Mouse (Mus musculus): Measurements from ENCODE around the gene Lbhd2. TPM values are rescaled to one million over a fixed set of nuclear protein-coding genes. Genes with fewer than 3 reads are reported as not detected.
A peak's percentile ranks its signal among the peaks of the same experiment; 100 is the strongest.

The Lbhd2 gene
- total and polyA plus RNA-seq, 3 experiments = not detected

- no peak for DNase-seq
- H3K27me3 ChIP-seq (ENCODE audit: control insufficient read depth, insufficient read depth, low read length) = no peaks in the 10 kb centered on the region
- intact Hi-C loops (cut with DNase I) = no loop called here
- H3K36me3 ChIP-seq (ENCODE audit: control insufficient read depth, insufficient read depth, low read length) = no peaks in the 10 kb centered on the region
- H3K79me2 ChIP-seq (replicated peaks; ENCODE audit: control insufficient read depth, insufficient read depth, low read length) = no peaks in the 10 kb centered on the region
- TF ChIP-seq CTCF (IDR thresholded peaks at IDR 0.05) = no peak
- TF ChIP-seq POLR2A (IDR thresholded peaks at IDR 0.05; ENCODE audit: insufficient read depth, low read depth, low read length) = no peak
- TF ChIP-seq EP300 (IDR thresholded peaks at IDR 0.05; ENCODE audit: insufficient read depth, low read depth, low read length) = no peak
- peak overlapping the region; percentile 77 for H3K27ac ChIP-seq
- H3K4me1 ChIP-seq (ENCODE audit: control insufficient read depth, insufficient read depth, low read length) = peaks cover 7% of the 10 kb centered on the region
- no peak overlapping the region for H3K4me3 ChIP-seq
- WGBS = 45% methylated on average over 4 of the region's 4 CpGs
- no peak overlapping the region for H3K9ac ChIP-seq (ENCODE audit: low read depth, low read length)
Observed at GRCm38 (mm10) chr12:111387146-111387545, 19.5 kb upstream of the Lbhd2 start.

GRCm38 (mm10) chr12:111394008-111394407 is 12.6 kb upstream of the Lbhd2 start:
- Histone ChIP-seq H3K9ac (ENCODE audit: low read depth, low read length) (no peak overlapping the region), H3K27me3 (ENCODE audit: control insufficient read depth, insufficient read depth, low read length) (no peaks in the 10 kb centered on the region), H3K27ac (no peak overlapping the region), H3K36me3 (ENCODE audit: control insufficient read depth, insufficient read depth, low read length) (no peaks in the 10 kb centered on the region), H3K4me1 (ENCODE audit: control insufficient read depth, insufficient read depth, low read length) (peaks cover 5% of the 10 kb centered on the region), H3K79me2 (replicated peaks; ENCODE audit: control insufficient read depth, insufficient read depth, low read length) (no peaks in the 10 kb centered on the region), H3K4me3 (no peak overlapping the region)
- TF ChIP-seq CTCF (IDR thresholded peaks at IDR 0.05) = no peak
- no peak for TF ChIP-seq POLR2A (IDR thresholded peaks at IDR 0.05; ENCODE audit: insufficient read depth, low read depth, low read length)
- TF ChIP-seq EP300 (IDR thresholded peaks at IDR 0.05; ENCODE audit: insufficient read depth, low read depth, low read length) = no peak
- intact Hi-C loops (cut with DNase I) = no loop called here
- DNase-seq = no peak
- 87% methylated on average over 6 of the region's 6 CpGs for WGBS

- no peak overlapping the region for H3K9ac ChIP-seq (ENCODE audit: low read depth, low read length)
- H3K36me3 ChIP-seq (ENCODE audit: control insufficient read depth, insufficient read depth, low read length) = no peaks in the 10 kb centered on the region
- H3K27ac ChIP-seq = no peak overlapping the region
- intact Hi-C loops (cut with DNase I) = no loop called here
- no peak for TF ChIP-seq EP300 (IDR thresholded peaks at IDR 0.05; ENCODE audit: insufficient read depth, low read depth, low read length)
- no peak for TF ChIP-seq CTCF (IDR thresholded peaks at IDR 0.05)
- TF ChIP-seq POLR2A (IDR thresholded peaks at IDR 0.05; ENCODE audit: insufficient read depth, low read depth, low read length) = no peak
- no peaks in the 10 kb centered on the region for H3K27me3 ChIP-seq (ENCODE audit: control insufficient read depth, insufficient read depth, low read length)
- no peaks in the 10 kb centered on the region for H3K79me2 ChIP-seq (replicated peaks; ENCODE audit: control insufficient read depth, insufficient read depth, low read length)
- peaks cover 7% of the 10 kb centered on the region for H3K4me1 ChIP-seq (ENCODE audit: control insufficient read depth, insufficient read depth, low read length)
- DNase-seq = no peak
- no peak overlapping the region for H3K4me3 ChIP-seq
- WGBS = 39% methylated on average over 5 of the region's 5 CpGs
Observed at GRCm38 (mm10) chr12:111396997-111397396, 9.6 kb upstream of the Lbhd2 start.

- peak; percentile 75 to 80 for DNase-seq
- peak; percentile 85 for TF ChIP-seq CTCF (IDR thresholded peaks at IDR 0.05)
- TF ChIP-seq EP300 (IDR thresholded peaks at IDR 0.05; ENCODE audit: insufficient read depth, low read depth, low read length) = peak; percentile 89; the same call in 1 of the 2 replicates
- TF ChIP-seq POLR2A (IDR thresholded peaks at IDR 0.05; ENCODE audit: insufficient read depth, low read depth, low read length) = no peak
- no peak overlapping the region for H3K4me3 ChIP-seq
- intact Hi-C loops (cut with DNase I) = loop anchor here (1.0 kb wide), 1 partner anchor 12 kb away; no protein-coding TSS in a partner anchor
- no peaks in the 10 kb centered on the region for H3K36me3 ChIP-seq (ENCODE audit: control insufficient read depth, insufficient read depth, low read length)
- H3K27ac ChIP-seq = no peak overlapping the region
- H3K4me1 ChIP-seq (ENCODE audit: control insufficient read depth, insufficient read depth, low read length) = peaks cover 5% of the 10 kb centered on the region
- no peaks in the 10 kb centered on the region for H3K27me3 ChIP-seq (ENCODE audit: control insufficient read depth, insufficient read depth, low read length)
- 24% methylated on average over 15 of the region's 15 CpGs for WGBS
- H3K9ac ChIP-seq (ENCODE audit: low read depth, low read length) = no peak overlapping the region
- no peaks in the 10 kb centered on the region for H3K79me2 ChIP-seq (replicated peaks; ENCODE audit: control insufficient read depth, insufficient read depth, low read length)
Observed at GRCm38 (mm10) chr12:111401454-111402184, 5.0 kb upstream of the Lbhd2 start.

GRCm38 (mm10) chr12:111404880-111405279 is 1.7 kb upstream of the Lbhd2 start:
- Histone ChIP-seq H3K4me1 (ENCODE audit: control insufficient read depth, insufficient read depth, low read length) (peaks cover 1% of the 10 kb centered on the region), H3K27ac (no peak overlapping the region), H3K36me3 (ENCODE audit: control insufficient read depth, insufficient read depth, low read length) (no peaks in the 10 kb centered on the region), H3K9ac (ENCODE audit: low read depth, low read length) (no peak overlapping the region), H3K4me3 (no peak overlapping the region), H3K27me3 (ENCODE audit: control insufficient read depth, insufficient read depth, low read length) (0 out of 2 replicates have a peak, but pooled peaks cover 3% of the 10 kb centered on the region), H3K79me2 (replicated peaks; ENCODE audit: control insufficient read depth, insufficient read depth, low read length) (no peaks in the 10 kb centered on the region)
- TF ChIP-seq EP300 (IDR thresholded peaks at IDR 0.05; ENCODE audit: insufficient read depth, low read depth, low read length) (no peak), CTCF (IDR thresholded peaks at IDR 0.05) (no peak)
- WGBS = 63% methylated on average over 10 of the region's 10 CpGs
- no peak for DNase-seq
- intact Hi-C loops (cut with DNase I) = no loop called here

- 0 out of 2 replicates have a peak, but pooled peaks cover 1% of the 10 kb centered on the region for H3K4me1 ChIP-seq (ENCODE audit: control insufficient read depth, insufficient read depth, low read length)
- DNase-seq = no peak
- intact Hi-C loops (cut with DNase I) = no loop called here
- H3K4me3 ChIP-seq = no peak overlapping the region
- H3K36me3 ChIP-seq (ENCODE audit: control insufficient read depth, insufficient read depth, low read length) = no peaks in the 10 kb centered on the region
- no peaks in the 10 kb centered on the region for H3K79me2 ChIP-seq (replicated peaks; ENCODE audit: control insufficient read depth, insufficient read depth, low read length)
- TF ChIP-seq CTCF (IDR thresholded peaks at IDR 0.05) = no peak
- no peak for TF ChIP-seq EP300 (IDR thresholded peaks at IDR 0.05; ENCODE audit: insufficient read depth, low read depth, low read length)
- no peak for TF ChIP-seq POLR2A (IDR thresholded peaks at IDR 0.05; ENCODE audit: insufficient read depth, low read depth, low read length)
- no peak overlapping the region for H3K27ac ChIP-seq
- WGBS = 60% methylated on average over 5 of the region's 5 CpGs
- 0 out of 2 replicates have a peak, but pooled peaks cover 3% of the 10 kb centered on the region for H3K27me3 ChIP-seq (ENCODE audit: control insufficient read depth, insufficient read depth, low read length)
- no peak overlapping the region for H3K9ac ChIP-seq (ENCODE audit: low read depth, low read length)
Observed at GRCm38 (mm10) chr12:111409583-111409982, 3.0 kb downstream of the Lbhd2 start.

Measured in heart, adult 2 months (tissue).